Mouse (Mus musculus) neural tube, embryonic 12.5 days (tissue): ENCODE data around the gene Rybp. TPM values are rescaled to one million over a fixed set of nuclear protein-coding genes. Genes with fewer than 3 reads are reported as not detected.
A peak's percentile ranks its signal among the peaks of the same experiment; 100 is the strongest.

Experiments used
- ATAC-seq: fragments of 200-750 bp; cut with Nextera tagmentation; 2 replicates; pipeline ENCODE4 v1.8.0; 2017; ENCODE audit warnings: low read depth, mild to moderate bottlenecking, moderate TSS enrichment, moderate library complexity; ENCODE audit not compliant: low FRiP score
- H3K27ac ChIP-seq: fragments of 300-500 bp; sonication (generic); 2 replicates; pipeline ENCODE4 v1.5.1; 2016
- H3K27me3 ChIP-seq: fragments of 300-500 bp; sonication (generic); replicated peaks from 2 replicates; pipeline ENCODE4 v1.6.1; 2016; ENCODE audit warnings: mild to moderate bottlenecking
- H3K36me3 ChIP-seq: fragments of 300-500 bp; sonication (generic); 2 replicates; pipeline ENCODE4 v1.6.1; 2016; ENCODE audit warnings: mild to moderate bottlenecking
- H3K4me1 ChIP-seq: fragments of 300-500 bp; sonication (generic); 2 replicates; pipeline ENCODE4 v1.6.1; 2016
- H3K4me2 ChIP-seq: fragments of 300-500 bp; sonication (generic); replicated peaks from 2 replicates; pipeline ENCODE4 v1.6.1; 2016; ENCODE audit warnings: mild to moderate bottlenecking
- H3K4me3 ChIP-seq: fragments of 300-500 bp; sonication (generic); 2 replicates; pipeline ENCODE4 v1.5.1; 2016
- H3K9ac ChIP-seq: fragments of 300-500 bp; sonication (generic); 2 replicates; pipeline ENCODE4 v1.6.1; 2016; ENCODE audit warnings: mild to moderate bottlenecking
- H3K9me3 ChIP-seq: fragments of 300-500 bp; sonication (generic); 2 replicates; pipeline ENCODE4 v1.6.1; 2016; ENCODE audit warnings: mild to moderate bottlenecking
- WGBS: fragments of 180-500 bp; shearing (Covaris S2); methylation state at CpG from one replicate; pipeline ENCODE4 v1.1.7; 2016; 5-methylcytosine and 5-hydroxymethylcytosine counted together
- polyA plus RNA-seq: library from polyadenylated mRNA; unstranded; fragments of >200 nt; fragmentation: Nextera tagmentation; extraction: Ambion mirVana; gene quantifications from 2 replicates; pipeline ENCODE4 v1.2.1, GENCODE M21; 2016

The Rybp gene
- polyA plus RNA-seq, 1 experiment from 2014 or later: 18.5 TPM

GRCm38 (mm10) chr6:100195870-100196409 lies 91.3 kb downstream of the Rybp start:
- Histone ChIP-seq H3K27ac (no peak overlapping the region), H3K4me1 (peaks cover 18% of the 10 kb centered on the region), H3K4me2 (no peak overlapping the region), H3K27me3 (0 out of 2 replicates have a peak, but pooled peaks cover 3% of the 10 kb centered on the region), H3K9me3 (no peaks in the 10 kb centered on the region), H3K9ac (peak overlapping the region; percentile 6; the same call in 1 of the 2 replicates), H3K36me3 (no peaks in the 10 kb centered on the region), H3K4me3 (no peak overlapping the region)
- 11% methylated on average over 7 of the region's 7 CpGs for WGBS
- peak; percentile 17; the same call in 1 of the 2 replicates for ATAC-seq

- H3K4me1 ChIP-seq: peaks cover 18% of the 10 kb centered on the region
- H3K4me2 ChIP-seq: no peak overlapping the region
- no peaks in the 10 kb centered on the region for H3K9me3 ChIP-seq
- no peak overlapping the region for H3K4me3 ChIP-seq
- 72% methylated on average over 5 of the region's 5 CpGs for WGBS
- no peak overlapping the region for H3K27ac ChIP-seq
- no peaks in the 10 kb centered on the region for H3K36me3 ChIP-seq
- H3K9ac ChIP-seq: no peak overlapping the region
- no peak for ATAC-seq
- 0 out of 2 replicates have a peak, but pooled peaks cover 3% of the 10 kb centered on the region for H3K27me3 ChIP-seq
Measured at GRCm38 (mm10) chr6:100195091-100195490, 92.2 kb downstream of the Rybp start.

GRCm38 (mm10) chr6:100193760-100194159 lies 93.5 kb downstream of the Rybp start:
- H3K27ac ChIP-seq: no peak overlapping the region
- no peak overlapping the region for H3K4me2 ChIP-seq
- no peaks in the 10 kb centered on the region for H3K36me3 ChIP-seq
- 0 out of 2 replicates have a peak, but pooled peaks cover 3% of the 10 kb centered on the region for H3K27me3 ChIP-seq
- peaks cover 28% of the 10 kb centered on the region for H3K4me1 ChIP-seq
- no peak overlapping the region for H3K9ac ChIP-seq
- no peak for ATAC-seq
- 56% methylated on average over 7 of the region's 7 CpGs for WGBS
- H3K4me3 ChIP-seq: no peak overlapping the region
- H3K9me3 ChIP-seq: no peaks in the 10 kb centered on the region

DNA sequence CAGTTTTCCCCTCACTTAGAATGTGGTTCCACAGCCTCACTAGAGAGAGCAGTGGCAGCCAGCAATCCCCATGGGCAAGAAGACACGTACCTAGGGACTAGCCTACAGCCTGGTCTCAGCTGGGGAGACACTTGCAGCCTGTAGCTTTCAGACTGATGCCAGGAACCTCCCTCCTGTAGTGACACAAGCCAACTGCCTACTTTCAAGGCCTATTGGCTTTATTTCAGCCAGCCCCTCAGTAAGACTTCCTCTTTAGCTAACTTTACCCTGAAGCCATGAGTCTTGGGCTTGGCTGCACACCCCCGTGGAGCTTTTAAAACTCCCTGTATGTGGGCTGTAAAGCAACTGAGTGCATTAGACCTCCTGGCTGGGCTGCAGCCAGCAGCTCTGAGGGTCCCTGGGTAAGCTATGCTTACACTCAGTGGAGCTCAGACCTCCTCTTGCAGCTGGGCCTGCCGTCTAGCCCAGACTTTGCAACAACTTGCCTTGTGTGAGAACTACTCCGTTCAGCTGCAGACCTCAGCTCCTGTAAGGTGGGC lies 94.5 kb downstream of the Rybp start:
- H3K4me2 ChIP-seq: no peak overlapping the region
- H3K9me3 ChIP-seq: no peaks in the 10 kb centered on the region
- no peak for ATAC-seq
- H3K27me3 ChIP-seq: 0 out of 2 replicates have a peak, but pooled peaks cover 3% of the 10 kb centered on the region
- no peaks in the 10 kb centered on the region for H3K36me3 ChIP-seq
- no peak overlapping the region for H3K9ac ChIP-seq
- H3K27ac ChIP-seq: no peak overlapping the region
- no peak overlapping the region for H3K4me3 ChIP-seq
- WGBS: 51% methylated on average over 4 of the region's 4 CpGs
- peaks cover 26% of the 10 kb centered on the region for H3K4me1 ChIP-seq

- WGBS: 83% methylated on average over 15 of the region's 15 CpGs
- H3K4me2 ChIP-seq: no peak overlapping the region
- ATAC-seq: no peak
- H3K4me1 ChIP-seq: peaks cover 16% of the 10 kb centered on the region
- H3K9me3 ChIP-seq: no peaks in the 10 kb centered on the region
- no peak overlapping the region for H3K27ac ChIP-seq
- no peak overlapping the region for H3K9ac ChIP-seq
- H3K27me3 ChIP-seq: 0 out of 2 replicates have a peak, but pooled peaks cover 3% of the 10 kb centered on the region
- H3K4me3 ChIP-seq: no peak overlapping the region
- H3K36me3 ChIP-seq: no peaks in the 10 kb centered on the region
Measured at GRCm38 (mm10) chr6:100190803-100191559, 96.3 kb downstream of the Rybp start.

GRCm38 (mm10) chr6:100190310-100190709 lies 97.0 kb downstream of the Rybp start:
- Histone ChIP-seq H3K27ac (no peak overlapping the region), H3K9ac (no peak overlapping the region), H3K9me3 (no peaks in the 10 kb centered on the region), H3K36me3 (no peaks in the 10 kb centered on the region), H3K27me3 (0 out of 2 replicates have a peak, but pooled peaks cover 3% of the 10 kb centered on the region), H3K4me3 (no peak overlapping the region), H3K4me2 (no peak overlapping the region), H3K4me1 (peaks cover 9% of the 10 kb centered on the region)
- 89% methylated on average over 10 of the region's 10 CpGs for WGBS
- no peak for ATAC-seq

- Histone ChIP-seq H3K9me3 (no peaks in the 10 kb centered on the region), H3K36me3 (no peaks in the 10 kb centered on the region), H3K27me3 (no peaks in the 10 kb centered on the region), H3K4me1 (peaks cover 9% of the 10 kb centered on the region), H3K27ac (no peak overlapping the region), H3K4me2 (no peak overlapping the region), H3K9ac (no peak overlapping the region), H3K4me3 (no peak overlapping the region)
- WGBS: 38% methylated on average over 7 of the region's 7 CpGs
- peak; percentile 50; the same call in 1 of the 2 replicates for ATAC-seq
Measured at GRCm38 (mm10) chr6:100188883-100189743, 98.2 kb downstream of the Rybp start.

DNA sequence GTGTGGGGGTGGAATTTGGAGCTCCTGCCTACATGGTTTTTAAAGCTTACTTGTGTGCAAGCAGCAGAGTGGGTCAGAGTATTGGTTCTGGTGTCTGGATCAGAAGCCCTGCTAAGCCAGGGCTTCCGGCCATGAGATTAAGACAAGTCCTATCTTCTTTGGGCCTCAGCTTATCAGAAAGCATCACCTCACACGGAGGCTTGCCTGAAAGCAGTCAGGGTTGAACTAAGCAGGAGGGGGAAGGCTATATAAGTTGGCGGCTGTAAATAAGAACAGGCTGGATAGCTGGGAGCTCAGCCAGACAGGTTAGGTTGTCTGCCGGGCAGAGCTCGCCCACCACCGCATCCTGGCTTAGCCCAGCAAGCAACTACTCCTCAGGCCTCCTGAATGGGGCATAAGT lies 99.5 kb downstream of the Rybp start:
- Histone ChIP-seq H3K4me3 (no peak overlapping the region), H3K27ac (no peak overlapping the region), H3K4me2 (no peak overlapping the region), H3K4me1 (peaks cover 9% of the 10 kb centered on the region), H3K36me3 (no peaks in the 10 kb centered on the region), H3K9me3 (no peaks in the 10 kb centered on the region), H3K27me3 (no peaks in the 10 kb centered on the region), H3K9ac (no peak overlapping the region)
- ATAC-seq: no peak
- WGBS: 77% methylated on average over 6 of the region's 6 CpGs

DNA sequence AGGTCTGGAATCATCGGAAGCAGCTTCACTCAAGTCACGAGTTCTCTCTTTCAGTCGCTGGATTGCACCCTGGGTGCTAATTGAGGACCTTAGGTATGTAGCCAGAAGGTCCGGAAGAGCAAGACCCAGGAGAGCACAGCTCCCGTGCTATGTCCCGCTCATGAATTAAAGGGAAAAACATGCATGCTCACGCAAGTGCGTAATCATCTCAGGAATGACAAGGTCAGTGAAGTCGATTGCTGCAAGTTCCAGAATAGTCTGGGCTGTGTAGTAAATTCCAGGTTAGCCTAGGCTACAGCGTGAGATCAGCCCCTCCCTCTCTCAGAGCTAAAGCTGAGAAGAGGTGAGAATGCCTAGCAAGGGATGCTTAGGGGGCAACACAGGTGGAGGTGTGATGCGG lies 100.5 kb downstream of the Rybp start:
- no peak for ATAC-seq
- H3K36me3 ChIP-seq: no peaks in the 10 kb centered on the region
- no peak overlapping the region for H3K4me2 ChIP-seq
- no peaks in the 10 kb centered on the region for H3K27me3 ChIP-seq
- H3K27ac ChIP-seq: no peak overlapping the region
- H3K9ac ChIP-seq: no peak overlapping the region
- H3K4me1 ChIP-seq: peaks cover 9% of the 10 kb centered on the region
- 81% methylated on average over 11 of the region's 11 CpGs for WGBS
- no peak overlapping the region for H3K4me3 ChIP-seq
- H3K9me3 ChIP-seq: no peaks in the 10 kb centered on the region

- Histone ChIP-seq H3K4me3 (no peak overlapping the region), H3K9ac (no peak overlapping the region), H3K27me3 (no peaks in the 10 kb centered on the region), H3K27ac (no peak overlapping the region), H3K9me3 (no peaks in the 10 kb centered on the region), H3K4me2 (no peak overlapping the region), H3K4me1 (peaks cover 9% of the 10 kb centered on the region), H3K36me3 (no peaks in the 10 kb centered on the region)
- no peak for ATAC-seq
- 20% methylated on average over 1 of the region's 1 CpGs for WGBS
Measured at GRCm38 (mm10) chr6:100185524-100185923, 101.8 kb downstream of the Rybp start.

DNA sequence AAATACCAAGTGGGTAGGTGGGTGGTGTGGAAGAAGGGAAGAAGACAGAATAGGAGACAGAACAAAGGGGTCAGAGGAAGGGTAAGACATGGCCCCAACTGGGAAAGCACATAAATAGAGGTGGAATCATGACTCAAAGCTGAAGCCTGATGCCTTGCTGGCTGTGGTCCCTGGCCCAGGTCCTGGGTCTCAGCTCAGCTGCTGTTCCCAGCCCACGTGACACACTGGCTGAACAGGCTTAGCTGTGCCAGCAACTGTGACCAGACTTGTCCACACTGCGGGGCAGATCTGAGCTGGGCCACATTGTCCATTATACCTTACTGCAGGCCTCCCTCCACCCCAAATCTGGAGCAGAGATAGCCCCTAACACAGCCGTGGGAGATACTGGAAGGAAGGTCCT lies 103.9 kb downstream of the Rybp start:
- no peak overlapping the region for H3K4me2 ChIP-seq
- H3K36me3 ChIP-seq: no peaks in the 10 kb centered on the region
- H3K27ac ChIP-seq: no peak overlapping the region

DNA sequence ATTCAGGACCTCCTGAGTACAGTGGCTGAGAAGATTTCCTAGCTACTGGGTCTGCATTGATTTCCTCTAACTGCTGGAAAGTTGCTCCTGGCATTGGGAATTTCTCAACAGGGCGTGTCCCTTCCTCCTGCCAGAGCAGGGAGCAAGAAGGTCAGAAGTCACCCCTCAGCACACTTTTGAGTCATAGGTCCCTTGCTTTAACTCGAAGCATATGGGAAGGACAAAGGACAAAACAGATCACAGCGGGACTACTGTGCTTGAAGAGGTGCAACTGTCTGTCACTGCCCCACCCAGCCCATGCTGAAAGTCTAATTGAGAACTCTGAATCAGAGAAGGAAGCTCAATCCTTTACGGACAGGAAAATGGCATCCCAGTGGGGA lies 106.4 kb downstream of the Rybp start:
- H3K27me3 ChIP-seq: no peaks in the 10 kb centered on the region
- no peak overlapping the region for H3K9ac ChIP-seq
- no peaks in the 10 kb centered on the region for H3K4me1 ChIP-seq
- H3K4me3 ChIP-seq: no peak overlapping the region
- H3K4me2 ChIP-seq: no peak overlapping the region
- no peak overlapping the region for H3K27ac ChIP-seq
- WGBS: 64% methylated on average over 4 of the region's 4 CpGs
- H3K9me3 ChIP-seq: no peaks in the 10 kb centered on the region
- ATAC-seq: no peak
- H3K36me3 ChIP-seq: no peaks in the 10 kb centered on the region

More for the DNA sequence above, 103.9 kb downstream of the Rybp start:
- WGBS: 83% methylated on average over 3 of the region's 3 CpGs
- Histone ChIP-seq H3K9ac (no peak overlapping the region), H3K4me1 (no peaks in the 10 kb centered on the region), H3K27me3 (no peaks in the 10 kb centered on the region), H3K4me3 (no peak overlapping the region), H3K9me3 (no peaks in the 10 kb centered on the region)
- ATAC-seq: no peak
